Mouse (Mus musculus) lung, adult 2 months (tissue): Measurements from ENCODE around the gene Tcte1.

Experiments used
- CTCF ChIP-seq: fragments of 200-500 bp; IDR thresholded peaks from 2 replicates; pipeline ENCODE4 v1.5.1; 2011; ENCODE audit warnings: mild to moderate bottlenecking, low read length, control low read depth; ENCODE audit not compliant: insufficient read depth
- POLR2A ChIP-seq: fragments of 200-500 bp; IDR thresholded peaks from 2 replicates; pipeline ENCODE4 v1.6.1; 2011; ENCODE audit warnings: low read depth, mild to moderate bottlenecking, control low read depth, low read length, borderline replicate concordance; ENCODE audit errors: extremely low read depth

- TF ChIP-seq CTCF, result no peak
- no peak for TF ChIP-seq POLR2A
Measured at GRCm38 (mm10) chr17:45485581-45485980, 37.7 kb upstream of the Tcte1 start.
